Mouse (Mus musculus) forebrain, embryonic 12.5 days (tissue): ENCODE results near the gene Pde1b. TPM values are rescaled to one million over a fixed set of nuclear protein-coding genes. Genes with fewer than 3 reads are reported as not detected.

Experiments
- ATAC-seq: fragments of 200-750 bp; cut with Nextera tagmentation; 2 replicates; pipeline ENCODE4 v1.8.0; 2017; ENCODE audit warnings: moderate TSS enrichment; ENCODE audit not compliant: low FRiP score
- H3K27ac ChIP-seq: fragments of 300-500 bp; sonication (generic); 2 replicates; pipeline ENCODE4 v1.5.1; 2016; ENCODE audit warnings: mild to moderate bottlenecking
- H3K27me3 ChIP-seq: fragments of 300-500 bp; sonication (generic); 2 replicates; pipeline ENCODE4 v1.6.1; 2016; ENCODE audit warnings: mild to moderate bottlenecking
- H3K36me3 ChIP-seq: fragments of 300-500 bp; sonication (generic); replicated peaks from 2 replicates; pipeline ENCODE4 v1.6.1; 2016; ENCODE audit warnings: mild to moderate bottlenecking
- H3K4me1 ChIP-seq: fragments of 300-500 bp; sonication (generic); 2 replicates; pipeline ENCODE4 v1.6.1; 2016
- H3K4me2 ChIP-seq: fragments of 300-500 bp; sonication (generic); 2 replicates; pipeline ENCODE4 v1.6.1; 2016; ENCODE audit warnings: mild to moderate bottlenecking, moderate library complexity
- H3K4me3 ChIP-seq: fragments of 300-500 bp; sonication (generic); replicated peaks from 2 replicates; pipeline ENCODE4 v1.5.1; 2016; ENCODE audit warnings: mild to moderate bottlenecking
- H3K9ac ChIP-seq: fragments of 300-500 bp; sonication (generic); 2 replicates; pipeline ENCODE4 v1.6.1; 2016; ENCODE audit warnings: mild to moderate bottlenecking
- H3K9me3 ChIP-seq: fragments of 300-500 bp; sonication (generic); 2 replicates; pipeline ENCODE4 v1.6.1; 2016
- WGBS: fragments of 180-500 bp; shearing (Covaris S2); methylation state at CpG from one replicate; pipeline ENCODE4 v1.1.7; 2016; 5-methylcytosine and 5-hydroxymethylcytosine counted together
- polyA plus RNA-seq: library from polyadenylated mRNA; unstranded; fragments of >200 nt; fragmentation: Nextera tagmentation; extraction: Ambion mirVana; gene quantifications from 2 replicates; pipeline ENCODE4 v1.2.1, GENCODE M21; 2016

Pde1b gene
- polyA plus RNA-seq, 1 experiment from 2014 or later = 42.7 TPM

DNA sequence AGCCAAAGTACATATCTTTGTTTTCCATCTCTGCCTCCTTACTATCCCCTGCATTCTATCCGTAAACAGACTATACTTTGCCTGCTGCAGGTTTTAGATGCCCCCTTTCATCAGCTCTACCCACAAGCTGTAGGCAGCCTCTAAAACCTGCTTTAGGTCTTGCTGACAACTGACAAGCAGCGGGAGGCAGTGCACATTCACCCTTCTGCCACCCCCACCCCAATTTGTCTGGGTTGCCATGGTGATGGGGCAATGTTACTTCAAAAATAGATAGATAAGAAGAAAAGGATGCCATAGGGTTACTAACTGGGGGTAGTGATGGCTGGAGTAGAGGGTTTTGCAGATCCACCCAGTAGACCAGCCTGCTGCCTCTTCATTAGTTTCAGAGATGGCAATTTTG, 18.3 kb upstream of the Pde1b start:
- no peak for ATAC-seq
- H3K27me3 ChIP-seq = 0 out of 2 replicates have a peak, but pooled peaks cover 4% of the 10 kb centered on the region
- 65% methylated on average over 2 of the region's 2 CpGs for WGBS
- H3K4me3 ChIP-seq = no peak overlapping the region
- H3K9me3 ChIP-seq = no peaks in the 10 kb centered on the region
- 0 out of 2 replicates have a peak overlapping the region, but pooled peaks have one; percentile 13 for H3K27ac ChIP-seq
- peaks cover 9% of the 10 kb centered on the region for H3K4me1 ChIP-seq
- no peak overlapping the region for H3K4me2 ChIP-seq
- H3K9ac ChIP-seq = no peak overlapping the region
- H3K36me3 ChIP-seq = no peaks in the 10 kb centered on the region

DNA sequence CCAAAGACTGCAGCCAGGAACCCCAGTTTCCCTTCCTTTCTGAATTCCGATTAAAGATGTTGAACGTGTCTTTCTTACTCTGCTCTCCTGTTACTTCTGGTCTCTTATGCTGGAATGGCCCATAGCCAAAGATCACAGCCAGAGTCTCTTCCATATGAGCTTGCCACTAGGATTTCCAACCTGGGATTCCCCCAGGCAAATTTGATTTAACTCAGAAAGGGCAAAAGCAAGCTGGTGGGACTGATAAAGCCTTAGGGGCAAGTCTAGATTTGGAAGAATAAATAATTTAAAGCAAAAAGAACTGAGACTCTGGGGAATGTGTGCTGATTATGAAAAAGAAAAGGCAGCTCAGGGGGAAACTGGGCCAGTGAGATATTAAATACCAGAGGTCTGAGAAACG, 17.7 kb upstream of the Pde1b start:
- 55% methylated on average over 3 of the region's 3 CpGs for WGBS
- no peak overlapping the region for H3K9ac ChIP-seq
- no peak overlapping the region for H3K4me3 ChIP-seq
- no peak overlapping the region for H3K4me2 ChIP-seq
- H3K4me1 ChIP-seq = peaks cover 9% of the 10 kb centered on the region
- H3K27me3 ChIP-seq = 0 out of 2 replicates have a peak, but pooled peaks cover 4% of the 10 kb centered on the region
- no peak overlapping the region for H3K27ac ChIP-seq
- ATAC-seq = no peak
- no peaks in the 10 kb centered on the region for H3K9me3 ChIP-seq
- no peaks in the 10 kb centered on the region for H3K36me3 ChIP-seq

DNA sequence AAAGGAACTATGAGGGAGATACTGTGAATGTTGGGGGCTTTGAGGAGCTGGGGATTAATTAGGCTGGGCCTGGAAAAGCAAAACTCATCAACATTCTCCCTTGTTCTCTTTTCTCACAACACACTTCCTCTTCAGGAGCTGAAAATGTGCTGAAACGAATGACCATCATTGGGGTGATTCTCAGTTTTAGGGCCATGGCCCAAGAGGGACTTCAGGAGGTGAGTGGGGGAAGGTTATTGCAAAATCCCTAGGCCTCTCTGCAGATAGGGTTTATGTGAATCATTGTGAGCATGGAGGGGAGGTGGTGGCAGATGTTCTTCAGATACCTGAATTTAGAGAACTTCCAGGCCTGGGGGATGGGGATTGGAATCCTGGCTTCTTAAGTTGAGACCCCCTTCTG, 16.2 kb upstream of the Pde1b start:
- H3K27ac ChIP-seq = no peak overlapping the region
- no peak overlapping the region for H3K9ac ChIP-seq
- H3K4me2 ChIP-seq = no peak overlapping the region
- no peak overlapping the region for H3K4me3 ChIP-seq
- no peaks in the 10 kb centered on the region for H3K9me3 ChIP-seq
- H3K27me3 ChIP-seq = 0 out of 2 replicates have a peak, but pooled peaks cover 4% of the 10 kb centered on the region
- H3K36me3 ChIP-seq = no peaks in the 10 kb centered on the region
- WGBS = 39% methylated on average over 1 of the region's 1 CpGs
- peaks cover 9% of the 10 kb centered on the region for H3K4me1 ChIP-seq
- ATAC-seq = no peak

DNA sequence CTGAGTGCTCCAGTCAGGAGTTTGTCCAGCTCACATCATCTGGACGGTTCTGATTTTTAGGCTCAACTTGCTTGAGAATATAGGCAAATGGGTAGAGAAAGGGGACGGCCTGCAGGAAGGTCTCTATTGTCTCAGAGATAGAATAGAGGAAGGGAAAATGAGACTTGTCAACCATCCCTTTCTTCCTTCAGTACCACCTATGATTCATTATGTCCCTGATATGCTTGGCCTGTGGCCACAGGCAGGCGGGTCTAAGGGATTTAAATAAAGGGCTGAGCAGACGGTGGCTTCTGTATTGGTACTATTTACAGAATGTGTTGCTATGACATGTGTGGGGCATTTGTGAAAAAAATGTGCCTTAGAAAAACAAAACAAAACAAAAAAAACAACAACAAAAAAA, 14.5 kb upstream of the Pde1b start:
- H3K9me3 ChIP-seq = no peaks in the 10 kb centered on the region
- WGBS = 60% methylated on average over 4 of the region's 4 CpGs
- ATAC-seq = no peak
- H3K27me3 ChIP-seq = 0 out of 2 replicates have a peak, but pooled peaks cover 3% of the 10 kb centered on the region
- H3K27ac ChIP-seq = no peak overlapping the region
- H3K36me3 ChIP-seq = no peaks in the 10 kb centered on the region
- no peak overlapping the region for H3K4me3 ChIP-seq
- peaks cover 14% of the 10 kb centered on the region for H3K4me1 ChIP-seq
- H3K4me2 ChIP-seq = no peak overlapping the region
- H3K9ac ChIP-seq = no peak overlapping the region

DNA sequence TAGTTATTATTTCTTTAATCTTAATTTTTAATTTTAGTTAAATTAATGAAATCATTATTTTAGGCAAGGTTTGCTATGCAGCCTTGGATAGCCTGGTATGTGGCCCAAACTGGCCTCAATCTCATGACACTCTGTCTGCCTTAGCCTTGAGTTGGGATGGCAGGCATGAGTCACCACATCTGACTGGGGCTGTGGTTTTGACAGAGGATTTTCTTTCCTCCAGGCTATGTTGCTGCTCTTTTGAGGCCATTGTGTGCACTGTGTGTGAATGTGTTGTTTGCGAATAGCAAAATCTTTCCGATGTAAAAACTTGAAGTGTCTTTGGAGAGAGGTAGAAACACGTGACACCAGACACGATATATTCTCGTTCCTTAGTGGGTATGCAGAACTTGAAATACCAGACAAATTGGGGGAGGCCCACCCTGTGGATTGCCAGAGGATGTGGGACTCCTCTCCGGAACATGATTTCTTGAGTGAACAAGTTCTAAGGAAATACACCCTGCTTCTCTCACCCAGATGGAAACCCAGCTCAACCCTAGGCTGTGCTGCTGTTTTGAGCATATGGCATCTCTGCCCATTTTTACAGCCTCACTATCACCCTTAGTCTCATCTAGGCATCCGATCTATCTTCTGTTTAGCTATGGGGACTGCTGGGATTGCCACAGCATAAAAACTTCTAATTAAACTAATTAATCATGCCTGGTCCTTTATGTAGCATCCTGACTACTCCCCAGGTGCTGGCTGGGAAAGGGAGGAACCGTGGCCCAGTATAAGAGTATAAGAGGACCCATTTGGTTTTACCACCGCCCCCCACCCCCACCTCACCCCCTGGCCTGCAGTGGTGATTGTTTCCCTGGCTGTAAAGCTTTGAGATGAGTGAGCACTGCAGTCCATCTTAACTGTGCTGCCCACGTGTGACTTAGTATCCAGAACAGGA, 6.4 kb upstream of the Pde1b start:
- no peak overlapping the region for H3K9ac ChIP-seq
- WGBS = 72% methylated on average over 10 of the region's 10 CpGs
- peaks cover 32% of the 10 kb centered on the region for H3K4me1 ChIP-seq
- H3K27me3 ChIP-seq = peaks cover 13% of the 10 kb centered on the region
- no peak for ATAC-seq
- H3K9me3 ChIP-seq = no peaks in the 10 kb centered on the region
- H3K27ac ChIP-seq = no peak overlapping the region
- H3K36me3 ChIP-seq = no peaks in the 10 kb centered on the region
- no peak overlapping the region for H3K4me2 ChIP-seq
- H3K4me3 ChIP-seq = no peak overlapping the region

DNA sequence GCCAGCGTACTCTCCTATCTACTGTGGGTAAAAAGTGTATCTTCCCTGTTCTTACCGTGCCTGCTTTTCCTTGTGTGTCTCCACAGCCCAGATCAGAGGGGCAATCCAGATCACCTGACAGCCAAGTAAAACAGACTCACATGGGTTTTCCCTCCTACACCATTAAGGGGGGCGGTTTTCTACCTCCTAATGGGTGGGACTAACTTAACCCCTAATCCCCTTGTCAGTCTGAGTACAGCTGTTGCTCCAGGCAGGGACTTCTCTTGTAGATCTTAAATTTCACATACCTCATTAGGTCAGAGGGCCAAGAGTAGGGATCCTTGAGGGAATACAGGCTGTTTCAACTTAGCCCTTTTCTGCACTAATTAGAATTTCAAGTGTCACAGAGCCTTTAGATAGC, 4.7 kb upstream of the Pde1b start:
- peaks cover 13% of the 10 kb centered on the region for H3K27me3 ChIP-seq
- ATAC-seq = no peak
- H3K4me3 ChIP-seq = no peak overlapping the region
- whole genome bisulfite sequencing = 30% methylated on average over 3 of the region's 3 CpGs
- H3K9me3 ChIP-seq = no peaks in the 10 kb centered on the region
- H3K36me3 ChIP-seq = no peaks in the 10 kb centered on the region
- no peak overlapping the region for H3K4me2 ChIP-seq
- H3K27ac ChIP-seq = no peak overlapping the region
- H3K9ac ChIP-seq = no peak overlapping the region
- peaks cover 34% of the 10 kb centered on the region for H3K4me1 ChIP-seq

DNA sequence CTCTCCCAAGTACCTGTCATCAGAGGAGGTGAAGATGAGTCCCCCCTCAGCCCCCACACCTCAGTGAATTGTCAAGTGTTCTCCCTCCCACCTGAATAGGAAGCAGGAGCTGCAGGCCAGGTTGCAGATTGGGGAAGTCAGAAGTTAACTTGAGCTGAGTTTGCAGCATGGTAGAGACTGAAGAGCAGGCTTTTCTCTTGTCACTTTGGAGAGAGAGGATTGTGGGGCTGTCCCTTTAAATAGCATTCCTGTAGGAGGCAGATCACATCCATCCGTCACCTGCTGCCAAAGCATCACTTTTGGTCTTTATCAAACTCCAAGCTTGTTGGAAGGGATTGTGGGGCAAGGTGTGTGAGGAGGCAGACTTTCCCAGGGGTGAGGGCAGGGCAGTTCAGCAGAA, 2.1 kb upstream of the Pde1b start:
- no peak overlapping the region for H3K9ac ChIP-seq
- H3K36me3 ChIP-seq = no peaks in the 10 kb centered on the region
- no peak overlapping the region for H3K4me2 ChIP-seq
- no peak overlapping the region for H3K4me3 ChIP-seq
- WGBS = 69% methylated on average over 1 of the region's 1 CpGs
- ATAC-seq = no peak
- peaks cover 24% of the 10 kb centered on the region for H3K27me3 ChIP-seq
- H3K27ac ChIP-seq = no peak overlapping the region
- no peaks in the 10 kb centered on the region for H3K9me3 ChIP-seq
- H3K4me1 ChIP-seq = peaks cover 49% of the 10 kb centered on the region

DNA sequence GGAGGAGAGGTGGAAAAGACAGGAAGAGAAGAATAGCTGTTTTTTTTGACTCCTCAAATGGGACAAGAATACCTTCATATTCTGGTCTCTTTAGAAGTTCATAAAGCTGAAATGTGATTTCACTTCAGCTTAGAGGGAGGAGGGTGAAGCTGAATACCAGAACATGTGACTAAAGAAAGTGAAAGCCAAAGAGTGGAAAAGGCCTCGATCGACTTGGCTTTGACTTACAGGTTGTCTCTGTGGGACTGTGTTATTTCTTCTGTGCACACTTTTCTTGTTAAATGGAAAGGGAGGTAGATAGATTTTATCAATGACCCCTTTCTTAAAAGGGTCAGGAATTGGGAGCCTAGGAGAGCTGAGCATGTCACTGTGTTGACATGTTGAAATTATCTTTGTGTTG, 1.6 kb upstream of the Pde1b start:
- no peaks in the 10 kb centered on the region for H3K36me3 ChIP-seq
- H3K4me3 ChIP-seq = no peak overlapping the region
- H3K4me2 ChIP-seq = no peak overlapping the region
- 82% methylated on average over 2 of the region's 2 CpGs for WGBS
- H3K27me3 ChIP-seq = peaks cover 24% of the 10 kb centered on the region
- no peak overlapping the region for H3K9ac ChIP-seq
- ATAC-seq = no peak
- no peaks in the 10 kb centered on the region for H3K9me3 ChIP-seq
- H3K27ac ChIP-seq = no peak overlapping the region
- peaks cover 51% of the 10 kb centered on the region for H3K4me1 ChIP-seq

DNA sequence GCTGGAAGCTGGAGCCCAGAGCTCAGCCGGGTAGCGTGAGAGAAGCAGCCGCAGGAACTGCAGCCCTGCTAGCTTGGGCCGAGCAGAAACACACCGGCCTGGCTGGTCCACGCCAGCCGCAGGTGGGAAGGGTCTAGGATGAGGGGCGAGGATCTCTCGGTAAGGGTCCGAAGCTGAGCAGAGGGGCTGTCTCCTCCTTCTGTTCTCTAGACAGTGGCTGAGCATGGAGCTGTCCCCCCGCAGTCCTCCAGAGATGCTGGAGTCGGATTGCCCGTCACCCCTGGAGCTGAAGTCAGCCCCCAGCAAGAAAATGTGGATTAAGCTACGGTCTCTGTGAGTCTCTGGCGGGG, 392 bp downstream of the Pde1b start:
- Histone ChIP-seq H3K27ac (peak overlapping the region; percentile 53), H3K36me3 (no peaks in the 10 kb centered on the region), H3K27me3 (peaks cover 24% of the 10 kb centered on the region), H3K4me2 (peak overlapping the region; percentile 89), H3K4me1 (peaks cover 39% of the 10 kb centered on the region), H3K4me3 (peak overlapping the region; percentile 68), H3K9me3 (no peaks in the 10 kb centered on the region), H3K9ac (peak overlapping the region; percentile 82)
- WGBS = under 1% methylated on average over 15 of the region's 15 CpGs
- peak; percentile 80 for ATAC-seq

DNA sequence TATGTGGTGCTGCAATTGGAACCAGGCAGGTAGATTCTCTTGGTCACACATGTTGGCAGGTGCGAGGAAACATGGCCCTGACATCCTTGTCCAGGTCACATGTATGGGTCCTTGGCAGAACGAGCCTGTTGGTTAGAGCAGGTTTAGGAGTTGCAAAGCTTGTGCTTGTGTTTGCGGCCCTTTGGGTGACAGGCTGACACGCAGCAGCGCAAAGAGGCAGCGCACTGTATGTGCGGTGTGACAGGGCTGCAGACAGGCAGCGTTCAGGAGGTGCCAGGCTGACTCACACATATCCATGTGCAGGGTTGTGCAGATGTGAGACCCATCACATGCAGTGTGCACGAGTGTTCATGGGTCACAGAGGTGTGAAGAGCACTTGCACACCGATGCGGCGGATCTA, 826 bp downstream of the Pde1b start:
- peak; percentile 53 for ATAC-seq
- WGBS = 47% methylated on average over 12 of the region's 12 CpGs
- peaks cover 24% of the 10 kb centered on the region for H3K27me3 ChIP-seq

DNA sequence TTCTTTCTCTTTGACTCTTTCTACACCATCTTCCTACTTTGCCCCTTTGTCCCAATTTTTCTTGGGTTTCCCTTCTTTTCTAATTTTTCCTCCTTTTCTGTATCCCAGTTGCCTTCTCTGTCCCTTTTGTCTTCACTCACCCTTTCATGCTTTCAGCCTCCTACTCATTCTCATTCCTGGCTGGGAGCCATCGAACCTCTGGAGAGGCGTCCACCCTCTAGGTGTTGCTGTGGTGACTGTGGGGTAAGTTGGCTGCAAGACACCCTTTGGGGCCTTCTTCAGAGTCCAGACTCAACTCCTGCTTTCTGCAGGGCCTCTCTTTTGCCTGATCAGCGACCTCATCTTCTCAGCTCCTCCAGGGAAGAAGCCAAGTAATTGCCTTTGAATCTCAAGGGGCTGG, 6.5 kb downstream of the Pde1b start:
- WGBS = 52% methylated on average over 3 of the region's 3 CpGs
- Histone ChIP-seq H3K9ac (no peak overlapping the region), H3K36me3 (no peaks in the 10 kb centered on the region), H3K4me1 (peaks cover 42% of the 10 kb centered on the region), H3K4me3 (no peak overlapping the region), H3K27ac (no peak overlapping the region), H3K9me3 (no peaks in the 10 kb centered on the region), H3K4me2 (no peak overlapping the region), H3K27me3 (peaks cover 4% of the 10 kb centered on the region; the same call in 1 of the 2 replicates)
- no peak for ATAC-seq

More for the DNA sequence above, 826 bp downstream of the Pde1b start:
- Histone ChIP-seq H3K4me1 (peaks cover 40% of the 10 kb centered on the region), H3K4me2 (peak overlapping the region; percentile 89), H3K36me3 (no peaks in the 10 kb centered on the region), H3K4me3 (peak overlapping the region; percentile 68), H3K9me3 (no peaks in the 10 kb centered on the region), H3K9ac (peak overlapping the region; percentile 82), H3K27ac (no peak overlapping the region)

DNA sequence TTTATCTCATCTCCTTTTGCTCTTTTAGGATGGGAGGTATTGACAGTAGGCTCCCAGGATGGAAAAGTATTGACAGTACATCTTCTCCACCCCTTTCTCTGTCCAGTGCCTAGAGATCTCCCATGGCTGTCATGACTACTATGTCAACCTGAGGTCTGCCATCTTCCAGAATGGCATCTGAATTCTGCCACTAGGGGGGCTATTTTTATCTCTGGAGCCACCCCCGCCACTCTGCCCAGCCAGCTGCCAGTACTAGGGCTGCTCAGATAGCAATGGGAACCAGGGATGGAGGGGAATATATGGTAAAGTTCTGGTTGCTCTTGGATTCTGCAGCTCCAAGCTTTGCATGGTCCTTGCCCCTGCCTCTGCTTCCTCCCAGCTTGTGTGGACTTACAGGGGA, 8.8 kb downstream of the Pde1b start:
- no peaks in the 10 kb centered on the region for H3K27me3 ChIP-seq
- H3K4me3 ChIP-seq = no peak overlapping the region
- no peak overlapping the region for H3K9ac ChIP-seq
- WGBS = 67% methylated on average over 1 of the region's 1 CpGs
- no peak overlapping the region for H3K27ac ChIP-seq
- ATAC-seq = no peak
- peaks cover 53% of the 10 kb centered on the region for H3K4me1 ChIP-seq
- no peak overlapping the region for H3K4me2 ChIP-seq
- no peaks in the 10 kb centered on the region for H3K36me3 ChIP-seq
- no peaks in the 10 kb centered on the region for H3K9me3 ChIP-seq

DNA sequence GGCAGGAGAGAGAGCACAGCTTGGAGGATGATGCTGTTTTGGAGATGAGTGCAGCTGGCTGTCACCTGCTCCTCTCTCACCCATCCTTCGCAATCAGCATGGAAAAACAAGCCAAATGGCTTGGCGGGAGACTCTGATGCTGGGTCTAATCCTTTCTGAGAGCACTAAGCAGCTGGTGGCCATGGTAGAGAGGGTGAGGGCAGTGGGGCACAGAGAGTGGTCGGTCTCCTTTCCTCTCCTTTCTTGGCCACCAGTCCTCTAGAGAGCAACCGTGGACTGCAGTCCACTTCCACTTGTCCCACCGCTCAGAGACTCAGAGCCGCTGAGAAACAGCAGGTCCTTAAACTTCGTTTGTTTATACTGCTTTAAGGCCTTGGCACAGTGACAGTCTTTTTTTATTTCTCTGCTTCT, 10.8 kb downstream of the Pde1b start:
- peak overlapping the region; percentile 79 for H3K27ac ChIP-seq
- H3K9me3 ChIP-seq = no peaks in the 10 kb centered on the region
- peak overlapping the region; percentile 29; the same call in 1 of the 2 replicates for H3K9ac ChIP-seq
- H3K4me3 ChIP-seq = peak overlapping the region; percentile 28; the same call in 1 of the 2 replicates
- H3K27me3 ChIP-seq = no peaks in the 10 kb centered on the region
- H3K36me3 ChIP-seq = no peaks in the 10 kb centered on the region
- peak overlapping the region; percentile 51 for H3K4me2 ChIP-seq
- peak; percentile 34 for ATAC-seq
- peaks cover 60% of the 10 kb centered on the region for H3K4me1 ChIP-seq
- WGBS = 4% methylated on average over 7 of the region's 7 CpGs
